Mouse (Mus musculus): ENCODE results near the gene B3gnt4. TPM values are rescaled to one million over a fixed set of nuclear protein-coding genes. Genes with fewer than 3 reads are reported as not detected.
"Not testable (repeated sequence)": the region's sequence is repeated elsewhere in the genome, so short reads cannot be mapped to it uniquely, and the experiment has no call there.

The B3gnt4 gene
- 0.97 and 1.4 TPM in 2 replicates for polyA plus RNA-seq (2012; rRNA removed)

- DNase-seq (ENCODE audit: extremely low spot score in 1 of 2, low spot score in 1 of 2): no peak
Observed at GRCm38 (mm10) chr5:123510160-123510559, at the start of gene B3gnt4. TSS of gene B3gnt4 (plus strand) at chr5:123510460.

GRCm38 (mm10) chr5:123461420-123461819 lies 48.8 kb upstream of the B3gnt4 start:
- no peak for DNase-seq (ENCODE audit: extremely low spot score in 1 of 2, low spot score in 1 of 2)

DNA sequence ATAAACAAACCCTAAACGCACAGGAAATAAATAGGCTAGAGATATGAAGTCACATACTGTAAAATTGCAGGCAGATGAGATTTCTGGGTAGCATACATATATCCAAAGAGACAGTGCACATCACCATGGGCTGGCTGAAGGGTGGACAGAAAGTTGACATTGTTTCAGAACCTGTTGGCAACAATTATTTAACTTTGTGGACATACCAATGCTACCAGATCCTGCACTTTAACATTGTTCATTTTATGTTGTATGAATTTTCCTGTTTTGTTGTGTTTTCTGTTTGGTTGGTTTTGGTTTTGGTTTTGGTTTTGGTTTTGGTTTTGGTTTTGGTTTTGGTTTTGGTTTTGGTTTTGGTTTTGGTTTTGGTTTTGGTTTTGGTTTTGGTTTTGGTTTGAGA lies 45.6 kb upstream of the B3gnt4 start:
- DNase-seq (ENCODE audit: extremely low spot score in 1 of 2, low spot score in 1 of 2): no peak

DNA sequence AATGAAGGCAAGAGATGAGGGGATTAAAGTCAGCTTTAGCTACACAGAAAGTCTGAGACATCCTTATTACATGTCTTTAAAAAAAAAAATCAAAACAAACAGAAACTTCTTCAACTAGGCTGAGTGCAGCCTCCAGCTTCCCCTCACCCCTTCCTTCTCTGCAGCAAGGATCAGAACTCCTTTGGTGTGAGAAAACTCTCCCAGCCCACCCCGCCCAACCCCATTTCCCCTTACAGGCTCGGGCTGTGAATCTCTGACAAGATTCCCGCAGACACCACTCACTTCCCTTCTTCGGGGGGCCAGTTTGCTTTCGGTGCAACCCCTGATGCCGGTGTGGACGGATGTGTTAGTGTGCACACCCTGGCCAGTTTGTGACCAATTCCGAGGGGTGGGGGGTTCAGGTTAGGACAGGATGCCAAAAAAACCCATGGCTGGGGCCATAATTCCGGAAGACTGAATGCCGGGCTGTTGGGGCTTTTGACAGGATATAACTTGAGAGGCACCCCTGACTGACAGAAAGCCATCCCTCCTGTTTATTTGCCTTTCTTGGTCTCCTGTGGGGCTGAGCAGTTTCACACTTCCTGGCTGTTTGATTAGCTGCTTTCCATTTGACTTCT lies 39.4 kb upstream of the B3gnt4 start:
- no peak for DNase-seq (ENCODE audit: extremely low spot score in 1 of 2, low spot score in 1 of 2)

DNA sequence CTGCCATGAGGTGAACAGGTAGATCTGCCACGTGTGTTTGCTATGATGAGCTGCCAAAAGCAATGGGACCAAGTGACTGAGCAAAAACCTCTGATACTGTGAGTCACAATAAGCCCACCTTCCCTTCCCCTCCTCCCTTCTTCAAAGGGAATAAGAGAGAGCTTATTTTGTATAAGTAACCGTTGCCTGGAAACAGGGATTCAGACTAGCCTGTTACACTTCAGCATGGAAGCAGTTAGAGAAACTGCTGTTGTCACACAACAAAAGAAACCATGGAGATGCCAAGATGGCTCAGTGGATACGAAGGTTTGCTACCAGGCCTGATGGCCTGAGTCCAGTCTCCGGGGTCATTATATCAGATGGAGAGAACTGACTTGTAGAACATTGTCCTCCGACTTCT lies 36.4 kb upstream of the B3gnt4 start:
- DNase-seq (ENCODE audit: extremely low spot score in 1 of 2, low spot score in 1 of 2): peak in 1 of 2 experiments; percentile 3

GRCm38 (mm10) chr5:123487659-123488395 lies 22.4 kb upstream of the B3gnt4 start:
- DNase-seq (ENCODE audit: extremely low spot score in 1 of 2, low spot score in 1 of 2): no peak

GRCm38 (mm10) chr5:123489112-123489785 lies 21.0 kb upstream of the B3gnt4 start, which contains the start of the genes Lrrc43 and Il31:
TSS of gene Lrrc43 (plus strand) at chr5:123489305.
TSS of gene Il31 (minus strand) at chr5:123489489.
- DNase-seq (ENCODE audit: extremely low spot score in 1 of 2, low spot score in 1 of 2): no peak

DNA sequence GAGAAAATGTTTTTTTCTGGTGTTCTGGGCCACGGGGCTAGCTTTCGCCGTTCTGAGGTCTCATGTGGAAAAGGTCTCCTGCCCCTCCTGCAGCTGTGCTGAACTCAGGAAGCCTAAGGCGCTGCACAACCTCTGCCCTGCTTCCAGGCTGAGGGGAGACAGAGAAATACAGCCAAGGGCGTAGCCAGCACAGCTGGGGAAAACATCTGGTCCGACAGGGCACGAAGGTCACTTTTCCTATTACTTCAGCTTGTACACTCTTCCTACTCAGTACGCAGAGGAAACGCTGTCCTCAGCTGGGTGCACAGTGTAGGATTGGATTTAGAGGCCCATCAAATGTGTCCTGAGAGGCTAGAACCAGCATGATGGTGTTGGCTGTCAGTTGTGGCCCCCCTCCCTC lies 20.3 kb upstream of the B3gnt4 start:
- DNase-seq (ENCODE audit: extremely low spot score in 1 of 2, low spot score in 1 of 2): no peak

- DNase-seq (ENCODE audit: extremely low spot score in 1 of 2, low spot score in 1 of 2): peak in 1 of 2 experiments; percentile 69
Observed at GRCm38 (mm10) chr5:123499717-123500116, 10.5 kb upstream of the B3gnt4 start.

DNA sequence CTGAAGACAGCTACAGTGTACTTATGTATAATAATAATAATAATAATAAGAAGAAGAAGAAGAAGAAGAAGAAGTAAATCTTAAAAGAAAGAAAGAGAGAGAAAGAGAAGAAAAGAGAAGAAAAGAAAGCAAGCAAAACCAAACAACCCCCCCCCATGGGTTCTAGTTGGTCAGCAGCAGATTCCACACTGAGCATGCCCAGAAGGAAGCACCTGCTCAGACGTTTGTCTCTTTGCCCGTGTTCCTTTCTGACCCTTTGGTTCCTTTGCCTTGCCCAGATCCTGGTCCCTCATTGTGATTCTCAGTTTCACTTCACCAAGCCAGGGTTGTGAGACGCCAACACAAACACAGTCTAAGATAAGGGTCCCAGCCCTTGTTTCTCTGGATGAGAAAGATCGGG lies 8.3 kb upstream of the B3gnt4 start:
- no peak for DNase-seq (ENCODE audit: extremely low spot score in 1 of 2, low spot score in 1 of 2)

GRCm38 (mm10) chr5:123507936-123508723 lies 2.1 kb upstream of the B3gnt4 start:
- peak; percentile 55 to 81 for DNase-seq (ENCODE audit: extremely low spot score in 1 of 2, low spot score in 1 of 2)

DNA sequence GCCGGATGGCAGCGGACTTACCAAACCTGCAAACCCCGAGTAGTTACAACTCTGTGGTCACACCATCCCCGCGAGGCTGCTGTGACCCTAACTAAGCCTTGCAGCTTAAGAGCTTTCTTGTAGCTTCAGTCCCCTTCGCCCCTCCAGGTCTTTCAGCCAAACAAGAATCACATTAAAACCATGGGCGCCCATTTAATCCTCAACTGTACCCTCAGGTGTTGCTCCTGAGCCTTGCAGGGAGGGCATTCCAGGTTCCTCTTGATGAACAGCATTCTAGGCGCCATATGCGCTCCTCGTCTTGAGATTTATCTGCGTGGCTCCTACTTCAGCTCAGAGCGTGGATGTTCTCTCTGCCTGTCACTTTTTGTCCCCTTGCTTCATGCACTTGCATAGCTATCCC lies 1.3 kb upstream of the B3gnt4 start:
- no peak for DNase-seq (ENCODE audit: extremely low spot score in 1 of 2, low spot score in 1 of 2)

- DNase-seq (ENCODE audit: extremely low spot score in 1 of 2, low spot score in 1 of 2): not testable (repeated sequence)
Observed at GRCm38 (mm10) chr5:123511426-123511825, 1.2 kb downstream of the B3gnt4 start.

GRCm38 (mm10) chr5:123512102-123512501 lies 1.8 kb downstream of the B3gnt4 start:
- DNase-seq (ENCODE audit: extremely low spot score in 1 of 2, low spot score in 1 of 2): no peak

DNA sequence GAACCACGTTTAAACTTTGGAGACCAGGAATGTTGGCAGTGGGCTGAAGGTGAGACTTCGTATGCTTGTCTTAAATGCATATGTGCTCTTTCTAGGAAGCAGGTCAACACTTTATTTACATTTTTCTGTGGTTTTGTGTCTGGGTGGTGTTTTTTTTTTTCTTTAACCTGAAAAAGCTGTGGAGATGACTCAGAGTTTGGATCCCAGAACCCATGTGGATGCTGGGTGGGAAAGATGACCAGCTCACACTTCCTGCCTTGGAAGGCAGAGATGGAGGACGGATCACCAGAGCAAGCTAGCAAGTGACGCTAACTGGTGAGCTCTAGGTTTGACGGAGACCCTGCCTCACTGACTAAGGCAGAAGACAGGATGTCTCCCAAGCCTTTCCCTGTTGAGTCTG lies 4.6 kb downstream of the B3gnt4 start:
- DNase-seq (ENCODE audit: extremely low spot score in 1 of 2, low spot score in 1 of 2): no peak

DNA sequence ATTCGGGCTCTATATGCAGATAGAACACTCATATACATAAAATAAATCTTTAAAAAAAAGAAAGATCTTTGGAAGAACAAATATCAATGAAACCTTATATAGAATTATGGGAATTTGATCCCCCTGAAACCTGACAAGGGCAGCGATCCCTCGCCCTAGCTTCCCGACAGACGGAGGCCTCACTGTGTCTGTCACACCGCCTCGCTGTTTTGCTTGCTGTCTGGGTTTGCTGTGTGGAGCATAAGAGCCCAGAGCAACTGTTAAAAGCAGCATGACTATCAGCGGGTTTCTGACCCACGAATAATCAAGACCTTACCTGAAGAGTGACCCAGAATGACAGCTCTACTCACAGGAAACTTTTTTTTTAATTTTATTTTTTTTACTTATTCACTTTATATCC lies 10.4 kb downstream of the B3gnt4 start:
- no peak for DNase-seq (ENCODE audit: extremely low spot score in 1 of 2, low spot score in 1 of 2)

DNA sequence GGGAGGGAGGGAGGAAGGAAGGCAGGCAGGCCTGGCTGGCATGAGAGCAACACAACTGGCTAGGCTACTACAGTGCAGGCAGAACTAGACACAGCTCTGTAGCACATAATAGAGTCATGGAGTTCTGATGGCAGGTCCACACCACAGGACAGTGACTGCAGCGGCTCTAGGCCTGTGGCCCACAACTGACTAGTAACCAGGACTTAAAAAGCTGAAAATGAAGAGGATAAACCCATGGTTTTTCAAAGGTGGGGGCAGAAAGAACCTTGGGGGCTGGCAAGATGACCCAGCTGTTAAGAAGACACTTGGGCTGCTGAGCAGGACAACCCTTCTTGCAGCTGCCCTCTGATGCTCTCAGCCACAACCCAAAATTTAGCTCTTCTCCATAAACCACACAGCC lies 11.4 kb downstream of the B3gnt4 start:
- DNase-seq (ENCODE audit: extremely low spot score in 1 of 2, low spot score in 1 of 2): no peak

- DNase-seq (ENCODE audit: extremely low spot score in 1 of 2, low spot score in 1 of 2): no peak
Observed at GRCm38 (mm10) chr5:123522166-123522565, 11.9 kb downstream of the B3gnt4 start.

- peak; percentile 95 to 98 for DNase-seq (ENCODE audit: extremely low spot score in 1 of 2, low spot score in 1 of 2)
Observed at GRCm38 (mm10) chr5:123523692-123524392, 13.6 kb downstream of the B3gnt4 start, which contains the start of gene Diablo. TSS of gene Diablo (minus strand) at chr5:123524176.

DNA sequence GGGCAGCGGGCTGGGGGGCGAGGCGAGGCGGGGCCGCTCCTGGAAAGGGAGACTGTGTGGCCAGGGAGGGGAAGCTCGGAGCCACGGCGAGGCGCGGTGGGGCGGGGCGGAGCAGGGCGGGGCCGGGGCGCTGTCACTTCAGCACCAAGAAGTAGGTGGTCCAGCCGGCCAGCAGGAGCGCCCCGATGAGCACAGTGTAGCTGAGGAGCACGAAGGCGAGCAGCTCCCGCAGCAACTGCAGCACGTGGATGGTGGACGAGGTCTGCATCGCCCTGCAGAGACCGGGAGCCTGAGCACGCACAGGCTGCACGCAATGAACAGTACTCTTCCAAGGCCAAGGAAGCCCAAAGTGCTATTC lies 14.1 kb downstream of the B3gnt4 start:
- no peak for DNase-seq (ENCODE audit: extremely low spot score in 1 of 2, low spot score in 1 of 2)

Data from frontal cortex, adult 2 months (tissue).